Mouse (Mus musculus): ENCODE results near the gene Prkcb.

- no peak for TF ChIP-seq CTCF (IDR thresholded peaks at IDR 0.05; ENCODE audit: borderline replicate concordance, extremely low read depth, insufficient read depth, insufficient read length)
- no peak for TF ChIP-seq POLR2A (IDR thresholded peaks at IDR 0.05; ENCODE audit: borderline replicate concordance, extremely low read depth, insufficient read depth, insufficient read length, poor library complexity, severe bottlenecking)
Observed at GRCm38 (mm10) chr7:122337302-122337701, 48.8 kb downstream of the Prkcb start.
